Comparison of ENCODE assay signal across 13 mouse cellular contexts in the genomic region with DNA sequence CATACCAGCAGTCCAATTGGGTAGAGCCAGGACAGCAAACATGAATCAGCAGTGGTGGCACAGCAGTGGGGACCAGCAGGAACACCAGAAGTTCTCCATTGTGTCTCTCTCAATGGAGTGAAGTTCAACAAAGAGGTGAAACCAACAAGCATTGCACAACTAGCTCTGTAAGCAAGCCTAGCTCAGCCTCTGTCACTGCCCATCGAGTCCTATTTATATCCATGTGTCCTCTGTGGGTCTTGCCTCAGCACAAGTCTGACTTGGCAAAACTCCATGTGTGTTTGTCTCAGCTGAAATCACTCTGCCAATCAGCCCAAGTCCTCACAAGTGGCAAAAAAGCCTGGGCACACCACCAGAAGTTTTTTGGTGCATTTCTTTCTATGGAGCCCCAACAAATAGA.
DNase-seq lines count a peak whose midpoint lies in the region; ATAC-seq and TF ChIP-seq lines count a peak whose summit lies in the region.
"Had no signal": no experiment of that assay in that cellular context is flagged by ENCODE, and none has a peak within 500 bp of the region (broad histone marks: within the 10 kb centered on the region; RNA-seq: fewer than 3 reads in every experiment).

No protein-coding gene starts in this region.

- TF ChIP-seq CTCF in lung, adult 2 months (IDR thresholded peaks at IDR 0.05; ENCODE audit: insufficient read depth, low read length) = no peak

- intact Hi-C loops in heart, postnatal 10 days (cut with DNase I) = no loop called here

- ATAC-seq in monocyte, adult 5-6 weeks (replicated peaks; ENCODE audit: insufficient number of reproducible peaks, low FRiP score, low TSS enrichment, poor library complexity, severe bottlenecking) = 0 out of 2 replicates have a peak, but pooled peaks have one; percentile 31
- ATAC-seq: Patski had no signal

- peak; percentile 5 for DNase-seq in gastrocnemius, postnatal 25 days
- no peak for DNase-seq in gastrocnemius, adult 8-10 months (ENCODE audit: low spot score in 2 of 2)
- peak; percentile 15 to 27 for DNase-seq in lung, adult 18-20 months
- DNase-seq in lung, adult 2 months = no peak
- DNase-seq in heart, postnatal 10 days = peak; percentile 5 to 12
- no peak for DNase-seq in urinary bladder, adult 18-20 months (ENCODE audit: low spot score in 2 of 2)
- no peak for DNase-seq in kidney, adult 11 months
- DNase-seq: kidney, postnatal 14 days; left cerebral cortex, postnatal 4 days; thymus, postnatal 25 days had no signal

- TF ChIP-seq POLR2A in lung, adult 2 months (IDR thresholded peaks at IDR 0.05; ENCODE audit: borderline replicate concordance, extremely low read depth, low read depth, low read length) = no peak

- H3K4me3 ChIP-seq in lung, adult 2 months (replicated peaks; ENCODE audit: extremely low read depth, low read depth, low read length) = no peak overlapping the region
- H3K4me3 ChIP-seq: neural tube, embryonic 13.5 days had no signal

- WGBS in lung, adult 2 months = 27% methylated on average over 1 of the region's 1 CpGs

- H3K4me1 ChIP-seq in lung, adult 2 months (ENCODE audit: control insufficient read depth, insufficient read depth, low read length) = no peaks in the 10 kb centered on the region
- H3K4me1 ChIP-seq: neural tube, embryonic 13.5 days had no signal

Comparison
In these comparisons a context has a peak if more than half of its experiments do, and no peak if none do; other contexts are left out.
1. DNase-seq: peak in gastrocnemius, postnatal 25 days (single experiment), lung, adult 18-20 months (2 of 2) and heart, postnatal 10 days (2 of 2); none in gastrocnemius, adult 8-10 months (0 of 2), lung, adult 2 months (single experiment), urinary bladder, adult 18-20 months (0 of 2) and kidney, adult 11 months (single experiment).